Mouse (Mus musculus) stomach, embryonic 16.5 days (tissue): Measurements from ENCODE around the gene Usp49. TPM values are rescaled to one million over a fixed set of nuclear protein-coding genes. Genes with fewer than 3 reads are reported as not detected.
A peak's percentile ranks its signal among the peaks of the same experiment; 100 is the strongest.

Experiments used
- ATAC-seq: fragments of 200-750 bp; cut with Nextera tagmentation; 2 replicates; pipeline ENCODE4 v1.8.0; 2017; ENCODE audit warnings: moderate number of reproducible peaks, moderate TSS enrichment; ENCODE audit not compliant: insufficient read depth, low FRiP score
- H3K27ac ChIP-seq: fragments of 300-500 bp; sonication (generic); 2 replicates; pipeline ENCODE4 v1.5.1; 2014; ENCODE audit warnings: low read length
- H3K27me3 ChIP-seq: fragments of 300-500 bp; sonication (generic); 2 replicates; pipeline ENCODE4 v1.6.1; 2014; ENCODE audit warnings: low read length, control low read depth, mixed read lengths; ENCODE audit not compliant: control insufficient read depth, insufficient read depth
- H3K36me3 ChIP-seq: fragments of 300-500 bp; sonication (generic); 2 replicates; pipeline ENCODE4 v1.6.1; 2014; ENCODE audit warnings: low read length; ENCODE audit not compliant: control insufficient read depth, insufficient read depth
- H3K4me1 ChIP-seq: fragments of 300-500 bp; sonication (generic); 2 replicates; pipeline ENCODE4 v1.6.1; 2014; ENCODE audit warnings: low read length, control low read depth, mixed read lengths; ENCODE audit not compliant: control insufficient read depth, insufficient read depth
- H3K4me2 ChIP-seq: fragments of 300-500 bp; sonication (generic); 2 replicates; pipeline ENCODE4 v1.6.1; 2014; ENCODE audit warnings: low read depth, low read length, mixed read lengths
- H3K4me3 ChIP-seq: fragments of 300-500 bp; sonication (generic); replicated peaks from 2 replicates; pipeline ENCODE4 v1.5.1; 2014; ENCODE audit warnings: mild to moderate bottlenecking, low read length
- H3K9ac ChIP-seq: fragments of 300-500 bp; sonication (generic); 2 replicates; pipeline ENCODE4 v1.6.1; 2014; ENCODE audit warnings: low read length
- H3K9me3 ChIP-seq: fragments of 300-500 bp; sonication (generic); replicated peaks from 2 replicates; pipeline ENCODE4 v1.6.1; 2016; ENCODE audit warnings: low read length, control low read depth; ENCODE audit not compliant: control insufficient read depth
- WGBS: fragments of 180-500 bp; shearing (Covaris S2); extraction: QIAGEN DNeasy Blood & Tissue Kit; methylation state at CpG from one replicate; pipeline ENCODE4 v1.1.7; 2014; 5-methylcytosine and 5-hydroxymethylcytosine counted together
- polyA plus RNA-seq: library from polyadenylated mRNA; unstranded; fragments of >200 nt; fragmentation: Nextera tagmentation; extraction: Ambion mirVana; gene quantifications from 2 replicates; pipeline ENCODE4 v1.2.1, GENCODE M21; 2015

Usp49 gene
- polyA plus RNA-seq, 1 experiment from 2014 or later: 3.5 TPM

DNA sequence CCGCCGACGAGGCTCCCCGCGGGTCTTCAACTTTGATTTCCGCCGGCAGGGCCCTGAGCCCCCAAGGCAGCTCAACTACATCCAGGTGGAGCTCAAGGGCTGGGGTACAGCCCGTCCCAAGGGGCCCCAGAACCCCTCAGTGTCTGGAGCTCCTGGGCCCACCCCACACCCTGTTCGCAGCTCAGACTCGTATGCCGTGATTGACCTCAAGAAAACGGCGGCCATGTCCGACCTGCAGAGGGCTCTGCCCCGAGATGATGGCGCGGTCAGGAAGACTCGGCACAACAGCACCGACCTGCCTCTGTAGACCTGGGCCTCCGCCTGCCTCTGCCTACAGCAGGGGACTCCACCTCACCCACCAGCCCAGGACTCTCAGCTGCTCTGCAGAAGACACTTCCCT, 73.1 kb downstream of the Usp49 start:
- 43% methylated on average over 20 of the region's 20 CpGs for WGBS
- H3K4me2 ChIP-seq: no peak overlapping the region
- no peak for ATAC-seq

GRCm38 (mm10) chr17:47704692-47705091, 74.2 kb downstream of the Usp49 start:
- H3K27me3 ChIP-seq: no peaks in the 10 kb centered on the region
- H3K9me3 ChIP-seq: no peaks in the 10 kb centered on the region
- WGBS: 86% methylated on average over 4 of the region's 4 CpGs
- no peak overlapping the region for H3K4me3 ChIP-seq
- no peak overlapping the region for H3K9ac ChIP-seq
- no peaks in the 10 kb centered on the region for H3K36me3 ChIP-seq
- H3K27ac ChIP-seq: no peak overlapping the region
- H3K4me1 ChIP-seq: peaks cover 14% of the 10 kb centered on the region
- no peak overlapping the region for H3K4me2 ChIP-seq
- ATAC-seq: no peak

More for the DNA sequence above, 73.1 kb downstream of the Usp49 start:
- no peaks in the 10 kb centered on the region for H3K27me3 ChIP-seq
- peaks cover 10% of the 10 kb centered on the region for H3K4me1 ChIP-seq
- no peaks in the 10 kb centered on the region for H3K9me3 ChIP-seq
- H3K36me3 ChIP-seq: no peaks in the 10 kb centered on the region
- H3K4me3 ChIP-seq: no peak overlapping the region
- no peak overlapping the region for H3K9ac ChIP-seq
- H3K27ac ChIP-seq: no peak overlapping the region

DNA sequence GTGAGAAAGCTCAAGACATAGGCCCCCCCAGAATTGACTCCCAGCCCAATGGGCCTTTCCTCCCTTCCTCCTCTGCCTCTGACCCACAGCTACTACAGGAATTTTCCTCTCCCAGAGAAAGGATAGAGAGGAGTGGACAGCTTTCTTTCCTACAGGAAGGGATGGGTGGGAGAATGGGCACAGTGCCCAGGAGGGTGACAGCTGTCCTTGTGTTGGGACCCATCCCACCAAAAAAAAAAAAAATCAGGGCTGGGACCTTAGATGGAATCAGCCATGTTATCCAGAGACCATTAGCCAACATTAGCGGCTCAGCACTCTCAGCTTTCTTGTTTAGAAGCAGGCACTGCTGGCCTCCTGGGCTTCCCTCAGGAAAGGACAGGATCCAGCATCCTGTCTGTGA, 75.7 kb downstream of the Usp49 start:
- H3K36me3 ChIP-seq: no peaks in the 10 kb centered on the region
- no peaks in the 10 kb centered on the region for H3K27me3 ChIP-seq
- H3K27ac ChIP-seq: no peak overlapping the region
- peaks cover 14% of the 10 kb centered on the region for H3K4me1 ChIP-seq
- no peak overlapping the region for H3K4me2 ChIP-seq
- 55% methylated on average over 1 of the region's 1 CpGs for WGBS
- H3K9ac ChIP-seq: no peak overlapping the region
- H3K4me3 ChIP-seq: no peak overlapping the region
- no peak for ATAC-seq
- H3K9me3 ChIP-seq: no peaks in the 10 kb centered on the region

DNA sequence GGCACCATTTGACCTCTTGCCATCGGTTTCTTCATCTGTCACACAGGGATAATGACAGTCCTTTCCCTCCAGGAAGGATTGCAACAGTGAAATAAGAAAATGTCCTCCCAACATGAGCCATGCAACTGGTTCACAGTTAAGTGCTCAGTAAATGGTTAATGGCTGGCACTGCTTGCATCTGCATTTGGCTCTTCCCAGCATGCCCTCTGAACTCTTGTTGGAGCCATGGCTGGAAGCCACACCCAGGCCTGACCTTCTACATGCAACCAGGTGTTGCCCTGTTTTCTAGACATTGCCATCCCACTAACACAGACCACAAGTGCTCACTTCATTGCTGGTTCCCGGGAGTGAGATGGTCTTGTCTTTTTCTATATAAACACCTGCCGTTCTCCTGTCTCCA, 77.5 kb downstream of the Usp49 start:
- H3K27me3 ChIP-seq: no peaks in the 10 kb centered on the region
- no peak overlapping the region for H3K4me3 ChIP-seq
- H3K27ac ChIP-seq: no peak overlapping the region
- no peaks in the 10 kb centered on the region for H3K9me3 ChIP-seq
- peaks cover 14% of the 10 kb centered on the region for H3K4me1 ChIP-seq
- 67% methylated on average over 3 of the region's 3 CpGs for WGBS
- H3K36me3 ChIP-seq: no peaks in the 10 kb centered on the region
- no peak for ATAC-seq
- H3K9ac ChIP-seq: no peak overlapping the region
- no peak overlapping the region for H3K4me2 ChIP-seq

- Histone ChIP-seq H3K4me3 (no peak overlapping the region), H3K9me3 (no peaks in the 10 kb centered on the region), H3K36me3 (no peaks in the 10 kb centered on the region), H3K27ac (no peak overlapping the region), H3K4me2 (no peak overlapping the region), H3K9ac (no peak overlapping the region; the same call in 1 of the 2 replicates), H3K27me3 (no peaks in the 10 kb centered on the region), H3K4me1 (peaks cover 14% of the 10 kb centered on the region)
- 57% methylated on average over 4 of the region's 4 CpGs for WGBS
- ATAC-seq: peak; percentile 49; the same call in 1 of the 2 replicates
These were observed 78.5 kb downstream of the Usp49 start for GRCm38 (mm10) chr17:47708972-47709371.

- Histone ChIP-seq H3K4me2 (no peak overlapping the region), H3K27me3 (no peaks in the 10 kb centered on the region), H3K4me3 (no peak overlapping the region), H3K27ac (no peak overlapping the region), H3K9me3 (no peaks in the 10 kb centered on the region), H3K36me3 (no peaks in the 10 kb centered on the region), H3K4me1 (peaks cover 14% of the 10 kb centered on the region), H3K9ac (no peak overlapping the region)
- no peak for ATAC-seq
- 69% methylated on average over 3 of the region's 3 CpGs for WGBS
These were observed 79.5 kb downstream of the Usp49 start for GRCm38 (mm10) chr17:47710036-47710435.

DNA sequence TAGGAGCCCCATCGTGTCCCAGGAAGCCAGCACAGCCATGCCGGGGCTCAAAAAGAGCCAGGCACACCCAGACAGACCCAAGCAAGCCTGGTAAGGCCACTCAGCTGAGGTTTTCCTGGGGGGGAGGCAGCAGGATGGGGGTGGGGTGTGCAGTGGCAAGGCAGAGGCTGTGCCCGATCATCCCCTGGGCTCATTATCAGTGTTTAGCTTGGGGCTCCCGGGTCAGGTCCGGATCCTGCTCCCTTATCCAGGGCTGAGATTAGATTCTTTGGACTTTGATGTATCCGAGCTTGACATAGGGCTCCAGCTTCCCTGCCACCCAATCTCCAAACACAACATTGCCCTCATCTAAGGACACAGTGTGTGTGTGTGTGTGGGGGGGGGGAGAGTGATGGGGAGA, 81.4 kb downstream of the Usp49 start:
- Histone ChIP-seq H3K27ac (no peak overlapping the region), H3K9me3 (no peaks in the 10 kb centered on the region), H3K4me3 (no peak overlapping the region), H3K4me1 (peaks cover 10% of the 10 kb centered on the region; the same call in 1 of the 2 replicates), H3K9ac (no peak overlapping the region), H3K27me3 (no peaks in the 10 kb centered on the region), H3K4me2 (no peak overlapping the region), H3K36me3 (no peaks in the 10 kb centered on the region)
- WGBS: 37% methylated on average over 6 of the region's 6 CpGs
- 0 out of 2 replicates have a peak, but pooled peaks have one; percentile 19 for ATAC-seq

- Histone ChIP-seq H3K4me2 (no peak overlapping the region), H3K9ac (no peak overlapping the region), H3K27ac (no peak overlapping the region), H3K4me1 (peaks cover 8% of the 10 kb centered on the region; the same call in 1 of the 2 replicates), H3K27me3 (no peaks in the 10 kb centered on the region), H3K36me3 (no peaks in the 10 kb centered on the region), H3K4me3 (no peak overlapping the region), H3K9me3 (no peaks in the 10 kb centered on the region)
- 56% methylated on average over 22 of the region's 22 CpGs for WGBS
- no peak for ATAC-seq
These were observed 82.5 kb downstream of the Usp49 start for GRCm38 (mm10) chr17:47712889-47713571.

DNA sequence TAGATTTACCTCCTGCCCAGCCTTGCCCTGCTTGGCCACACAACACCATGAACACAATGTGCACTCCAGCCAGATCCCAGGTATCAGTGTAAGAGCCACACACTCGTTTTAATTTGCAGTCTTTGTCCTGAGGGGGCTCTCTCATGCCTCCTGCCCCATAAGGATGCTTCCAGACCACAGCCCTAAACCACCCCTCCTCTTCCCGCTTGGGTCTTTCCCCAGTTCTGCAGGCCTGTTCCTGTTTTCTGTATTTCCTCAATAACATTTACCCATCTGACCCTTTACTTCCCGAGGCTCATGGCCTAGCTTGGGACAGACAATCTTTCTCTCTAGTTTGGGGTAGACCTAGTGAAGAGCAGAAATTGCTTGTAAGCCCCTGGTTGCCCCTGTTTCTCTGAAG, 84.5 kb downstream of the Usp49 start:
- Histone ChIP-seq H3K4me1 (no peaks in the 10 kb centered on the region), H3K4me3 (no peak overlapping the region), H3K36me3 (no peaks in the 10 kb centered on the region), H3K27ac (no peak overlapping the region), H3K9ac (no peak overlapping the region), H3K9me3 (no peaks in the 10 kb centered on the region), H3K4me2 (no peak overlapping the region), H3K27me3 (no peaks in the 10 kb centered on the region)
- WGBS: 49% methylated on average over 3 of the region's 3 CpGs
- no peak for ATAC-seq
